Mouse (Mus musculus) heart, adult 2 months (tissue): ENCODE data around the gene Pah. TPM values are rescaled to one million over a fixed set of nuclear protein-coding genes. Genes with fewer than 3 reads are reported as not detected.

Experiments used
- DNase-seq, 2 experiments: peaks; one replicate each; pipeline ENCODE4 v3.0.0; 2021
- H3K27ac ChIP-seq: fragments of 200-600 bp; 2 replicates; pipeline ENCODE4 v1.8.1; 2022
- H3K27me3 ChIP-seq: fragments of 200-500 bp; 2 replicates; pipeline ENCODE4 v1.6.1; 2012; ENCODE audit warnings: mild to moderate bottlenecking, low read length, inconsistent platforms, mixed read lengths; ENCODE audit not compliant: control insufficient read depth, insufficient read depth
- H3K36me3 ChIP-seq: fragments of 200-500 bp; 2 replicates; pipeline ENCODE4 v1.6.1; 2012; ENCODE audit warnings: low read length, inconsistent platforms; ENCODE audit not compliant: control insufficient read depth, insufficient read depth
- H3K4me1 ChIP-seq: fragments of 200-500 bp; 2 replicates; pipeline ENCODE4 v1.6.1; 2011; ENCODE audit warnings: low read length; ENCODE audit not compliant: control insufficient read depth, insufficient read depth
- H3K4me3 ChIP-seq: fragments of 200-600 bp; 2 replicates; pipeline ENCODE4 v1.8.1; 2022
- H3K79me2 ChIP-seq: fragments of 200-500 bp; replicated peaks from 2 replicates; pipeline ENCODE4 v1.6.1; 2012; ENCODE audit warnings: mild to moderate bottlenecking, inconsistent platforms, low read length, moderate library complexity, mixed read lengths; ENCODE audit not compliant: control insufficient read depth, insufficient read depth
- H3K9ac ChIP-seq: fragments of 200-500 bp; 2 replicates; pipeline ENCODE4 v1.6.1; 2012; ENCODE audit warnings: low read depth, mild to moderate bottlenecking, control low read depth, inconsistent platforms, low read length, mixed read lengths
- CTCF ChIP-seq: fragments of 200-600 bp; IDR thresholded peaks from 2 replicates; pipeline ENCODE4 v1.8.1; 2022; ENCODE audit warnings: antibody characterized with exemption, mild to moderate bottlenecking, moderate library complexity
- EP300 ChIP-seq: fragments of 200-500 bp; IDR thresholded peaks from 2 replicates; pipeline ENCODE4 v1.6.1; 2011; ENCODE audit warnings: low read depth, low read length, control low read depth; ENCODE audit not compliant: insufficient read depth
- POLR2A ChIP-seq: fragments of 200-500 bp; IDR thresholded peaks from 2 replicates; pipeline ENCODE4 v1.6.1; 2011; ENCODE audit warnings: mild to moderate bottlenecking, low read depth, low read length, control low read depth; ENCODE audit not compliant: insufficient read depth
- WGBS: fragments of 180-500 bp; shearing (Covaris S2); methylation state at CpG from one replicate; pipeline ENCODE4 v1.1.7; 2018; 5-methylcytosine and 5-hydroxymethylcytosine counted together
- intact Hi-C: fragments of 180-260 bp; cut with DNase I; formaldehyde crosslinking; loops from one replicate; pipeline ENCODE4 v1.15.1; 2025
- long read RNA-seq: library from polyadenylated mRNA; stranded (forward); transcript quantifications from one replicate; pipeline ENCODE4 v2.0.0, GENCODE M21; 2021
- polyA plus RNA-seq: library from polyadenylated mRNA; depleted of rRNA; stranded (reverse); fragments of >200 nt; gene quantifications from 2 replicates; pipeline ENCODE4 v1.2.3, GENCODE M21; 2012; rRNA removed
- total RNA-seq, 2 experiments: library from RNA; stranded (reverse); gene quantifications; 2 replicates each; pipeline ENCODE4 v1.2.3; 2021

Gene Pah
- 10 to 100 TPM; 11.2 to 12.0 TPM for total RNA-seq
- 0.14 and 0.56 TPM in 2 replicates for polyA plus RNA-seq
- long read RNA-seq, transcript Pah-201 (13 exons, 2,142 nt) = major isoform, 8 of 9 reads
- long read RNA-seq, partial matches to known transcripts = 1 of 9 reads
- long read RNA-seq, other reads (novel, unspliced or antisense) = 0 of 9 reads

GRCm38 (mm10) chr10:87521646-87522045 lies at the start of gene Pah:
Gene Pah, plus strand, starts transcription at chr10:87521795.
- TF ChIP-seq EP300 = no peak
- TF ChIP-seq POLR2A = no peak
- TF ChIP-seq CTCF = no peak
- DNase-seq = peak in 1 of 2 experiments; percentile 13
- Histone ChIP-seq H3K27ac (no peak within 1 kb of the TSS), H3K36me3 (no peaks in the 10 kb centered on the region), H3K9ac (no peak within 1 kb of the TSS), H3K79me2 (no peaks in the 10 kb centered on the region), H3K27me3 (peaks cover 3% of the 10 kb centered on the region; the same call in 1 of the 2 replicates), H3K4me3 (no peak within 1 kb of the TSS), H3K4me1 (no peaks in the 10 kb centered on the region)
- WGBS = 63% methylated on average over 5 of the region's 5 CpGs
- intact Hi-C loops = no loop called here

- intact Hi-C loops = no loop called here
- DNase-seq = no peak
- TF ChIP-seq POLR2A (no peak), CTCF (no peak), EP300 (no peak)
- no peaks in the 10 kb centered on the region for H3K79me2 ChIP-seq
- H3K27me3 ChIP-seq = no peaks in the 10 kb centered on the region
- no peak overlapping the region for H3K9ac ChIP-seq
- no peak overlapping the region for H3K4me3 ChIP-seq
- 73% methylated on average over 10 of the region's 10 CpGs for WGBS
- H3K27ac ChIP-seq = no peak overlapping the region
- H3K4me1 ChIP-seq = no peaks in the 10 kb centered on the region
- H3K36me3 ChIP-seq = no peaks in the 10 kb centered on the region
Measured at GRCm38 (mm10) chr10:87473475-87474131, 48.0 kb upstream of the Pah start.

- Histone ChIP-seq H3K4me1 (no peaks in the 10 kb centered on the region), H3K27ac (no peak overlapping the region), H3K9ac (no peak overlapping the region), H3K79me2 (no peaks in the 10 kb centered on the region), H3K36me3 (no peaks in the 10 kb centered on the region), H3K4me3 (no peak overlapping the region), H3K27me3 (no peaks in the 10 kb centered on the region)
- no peak for TF ChIP-seq EP300
- no peak for DNase-seq
- WGBS = 74% methylated on average over 2 of the region's 2 CpGs
- intact Hi-C loops = no loop called here
Measured at GRCm38 (mm10) chr10:87474971-87475370, 46.6 kb upstream of the Pah start.

- no peak for DNase-seq
- H3K79me2 ChIP-seq = no peaks in the 10 kb centered on the region
- H3K27ac ChIP-seq = no peak overlapping the region
- H3K36me3 ChIP-seq = no peaks in the 10 kb centered on the region
- WGBS = 58% methylated on average over 5 of the region's 5 CpGs
- no peak overlapping the region for H3K4me3 ChIP-seq
- no peaks in the 10 kb centered on the region for H3K27me3 ChIP-seq
- TF ChIP-seq CTCF (no peak), POLR2A (no peak), EP300 (no peak)
- no peak overlapping the region for H3K9ac ChIP-seq
- no peaks in the 10 kb centered on the region for H3K4me1 ChIP-seq
- intact Hi-C loops = no loop called here
Measured at GRCm38 (mm10) chr10:87477895-87478294, 43.7 kb upstream of the Pah start.

- H3K36me3 ChIP-seq = no peaks in the 10 kb centered on the region
- peaks cover 3% of the 10 kb centered on the region for H3K27me3 ChIP-seq
- no peak overlapping the region for H3K4me3 ChIP-seq
- TF ChIP-seq CTCF = no peak
- no peak for TF ChIP-seq POLR2A
- no peak for TF ChIP-seq EP300
- H3K79me2 ChIP-seq = no peaks in the 10 kb centered on the region
- no peak overlapping the region for H3K9ac ChIP-seq
- intact Hi-C loops = no loop called here
- DNase-seq = no peak
- no peak overlapping the region for H3K27ac ChIP-seq
- no peaks in the 10 kb centered on the region for H3K4me1 ChIP-seq
- 4% methylated on average over 17 of the region's 17 CpGs for WGBS
Measured at GRCm38 (mm10) chr10:87484831-87485720, 36.5 kb upstream of the Pah start.
